Mouse (Mus musculus) adrenal gland, adult (tissue): ENCODE results near the gene Ifne.
"Not testable (repeated sequence)": the region's sequence is repeated elsewhere in the genome, so short reads cannot be mapped to it uniquely, and the experiment has no call there.

Source experiments
- DNase-seq, 2 experiments: peaks; one replicate each; pipeline ENCODE4 v3.0.0; 2022 to 2023; ENCODE audit warnings: low spot score in 1 of 2; ENCODE audit not compliant: inconsistent age in 2 of 2

The Ifne gene

DNA sequence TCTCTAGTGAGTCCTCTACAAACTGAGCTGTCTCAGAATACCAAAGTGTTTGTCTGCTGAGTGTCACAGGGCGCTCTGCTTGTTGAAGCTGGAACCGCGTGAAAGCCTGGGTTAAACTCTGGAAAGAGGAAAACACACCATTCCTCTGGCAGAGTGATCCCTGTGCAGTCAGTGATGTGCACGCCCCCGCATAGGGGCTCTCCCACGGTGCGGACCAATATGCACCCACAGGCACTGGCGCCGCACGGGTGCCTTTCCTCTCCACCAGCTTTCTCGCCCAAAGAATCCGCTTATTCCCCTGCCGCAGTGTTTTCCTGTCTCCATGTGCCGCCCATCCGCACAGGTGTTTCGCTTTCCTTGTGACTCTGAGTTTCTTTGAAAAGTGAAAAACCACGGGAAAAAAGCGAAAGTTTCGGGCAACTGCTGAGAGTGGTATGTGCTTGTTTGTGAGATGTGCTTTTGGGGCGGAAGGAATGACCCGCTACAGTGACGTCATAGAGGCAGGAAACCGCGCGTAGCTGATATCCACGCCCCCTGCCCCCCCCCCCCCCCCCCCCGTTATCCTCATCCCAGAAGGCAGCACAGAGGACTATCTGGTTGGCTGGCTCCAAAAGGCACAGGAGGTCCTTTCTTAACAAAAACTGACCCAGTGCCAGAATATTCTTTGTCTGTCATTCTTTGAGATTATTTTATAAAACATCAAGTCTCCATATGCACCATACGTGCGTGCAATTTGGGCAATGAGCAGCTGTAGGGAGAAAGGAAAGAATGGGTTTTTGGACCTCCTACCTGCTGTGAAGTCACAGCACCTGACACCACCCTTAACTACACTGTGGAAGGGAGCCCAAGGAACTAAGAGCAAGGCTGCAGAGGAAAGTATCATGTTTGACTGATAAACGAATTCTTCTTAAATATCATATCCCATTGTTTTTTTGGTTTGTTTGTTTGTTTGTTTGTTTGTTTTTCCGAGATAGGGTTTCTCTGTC is 11.8 kb downstream of the Ifne start:
- peak; percentile 26 to 77 for DNase-seq

DNA sequence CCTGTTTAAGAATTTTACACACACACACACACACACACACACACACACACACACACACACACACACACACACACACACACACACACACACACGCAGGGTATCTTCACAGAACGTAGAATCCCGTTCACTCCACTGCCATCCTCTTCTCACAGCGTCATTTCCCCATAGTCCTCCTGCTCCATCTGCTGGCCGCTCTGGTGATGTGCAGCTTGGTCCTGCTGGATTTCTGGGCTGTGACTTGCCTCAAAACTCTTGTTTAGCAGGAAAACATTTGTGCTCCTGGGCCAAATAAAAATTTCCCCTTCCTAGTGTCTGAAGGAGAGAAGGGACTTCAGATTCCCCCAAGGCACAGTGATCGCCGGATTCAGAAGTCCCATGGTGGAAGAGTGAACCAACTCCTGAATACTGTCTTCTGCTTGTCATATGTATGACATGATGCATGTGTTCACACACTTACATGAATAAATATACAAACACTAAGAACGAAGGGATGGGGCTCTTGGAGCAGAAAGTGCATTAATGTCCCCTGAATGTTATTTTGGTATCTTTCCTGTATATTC is 12.6 kb downstream of the Ifne start:
- DNase-seq = peak; percentile 74 to 92

DNA sequence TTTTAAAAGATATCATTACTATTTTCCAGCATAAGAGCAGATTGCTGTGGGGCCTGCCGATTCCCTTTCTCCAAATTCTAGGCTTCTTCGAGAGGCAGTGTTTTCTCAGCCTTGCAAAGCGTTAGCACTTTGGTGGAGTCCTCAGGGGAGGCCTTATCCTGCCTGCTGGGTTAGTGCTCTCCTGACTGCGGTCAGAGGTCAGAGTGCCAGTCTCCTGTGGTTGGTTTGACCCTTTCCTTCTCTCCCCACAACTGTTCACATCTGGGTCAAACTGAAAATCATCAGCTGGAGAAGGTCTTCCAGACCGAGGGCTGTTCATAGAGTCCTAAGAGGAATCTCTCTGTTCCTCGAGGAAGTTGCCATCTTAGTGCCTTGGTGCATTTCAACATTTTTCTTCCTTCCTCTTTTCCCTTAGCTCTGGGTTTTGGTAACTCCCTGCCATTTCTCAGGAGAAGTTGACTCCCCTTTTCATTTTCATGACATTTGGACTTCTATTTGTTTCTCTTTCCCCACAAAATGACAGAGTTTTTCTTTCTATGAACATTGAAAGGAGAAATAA is 14.9 kb downstream of the Ifne start:
- no peak for DNase-seq

DNA sequence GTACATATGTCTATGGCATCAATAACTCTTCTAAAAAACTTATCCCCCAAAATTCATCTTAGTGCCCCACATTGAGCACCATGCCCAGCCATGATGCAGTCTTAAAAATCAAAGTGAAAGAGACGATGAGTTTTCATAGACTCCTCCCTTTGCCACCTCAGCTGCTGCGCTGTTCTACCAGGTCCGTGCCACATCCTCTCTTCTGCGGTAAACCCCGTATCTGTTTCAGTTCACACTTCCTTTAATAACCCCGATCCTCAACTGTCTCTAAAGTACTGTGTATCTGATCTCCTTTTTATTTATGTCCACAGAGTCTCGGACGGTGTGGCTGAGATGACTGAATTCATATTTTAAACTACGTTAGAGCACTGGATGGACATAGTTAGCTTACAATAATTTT is 15.4 kb downstream of the Ifne start:
- no peak for DNase-seq

DNA sequence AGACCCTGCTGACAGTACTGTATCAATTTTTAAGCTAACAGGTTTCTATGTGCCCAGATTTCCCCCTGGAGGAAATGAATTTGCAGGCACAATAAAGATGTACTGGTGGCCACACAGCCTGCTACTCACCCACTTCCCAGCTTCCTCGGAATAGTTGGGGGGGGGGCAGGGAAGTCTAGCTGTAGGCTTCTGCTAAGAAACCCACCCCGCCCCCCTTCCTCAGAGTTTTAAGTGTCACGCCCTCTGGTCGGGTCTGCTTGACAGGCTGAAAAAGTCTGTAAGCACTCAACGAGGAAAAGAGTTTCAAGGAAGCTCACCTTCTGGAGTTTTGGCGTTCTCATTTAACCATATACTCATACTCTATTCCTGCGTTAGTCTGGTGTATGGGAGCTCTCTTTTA is 16.7 kb downstream of the Ifne start:
- DNase-seq = no peak

DNA sequence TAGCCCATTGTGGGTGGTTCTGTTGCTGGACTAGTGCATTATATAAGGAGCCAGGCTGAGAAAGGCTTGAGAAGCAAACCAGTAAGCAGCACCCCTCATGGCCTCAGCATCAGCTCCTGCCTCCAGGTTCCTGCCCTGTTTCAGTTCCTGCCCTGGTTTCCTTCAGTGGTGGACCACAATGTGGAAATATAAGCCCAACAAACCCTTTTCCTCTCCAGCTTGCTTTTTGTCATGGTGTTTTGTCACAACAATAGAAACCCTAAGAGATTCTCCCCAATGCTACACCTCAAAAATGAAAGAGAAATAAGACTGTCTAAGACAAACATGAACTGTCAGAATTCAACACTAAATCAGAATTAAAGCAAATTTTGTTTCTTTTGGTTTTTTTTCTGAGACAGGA is 20.8 kb downstream of the Ifne start:
- no peak for DNase-seq

DNA sequence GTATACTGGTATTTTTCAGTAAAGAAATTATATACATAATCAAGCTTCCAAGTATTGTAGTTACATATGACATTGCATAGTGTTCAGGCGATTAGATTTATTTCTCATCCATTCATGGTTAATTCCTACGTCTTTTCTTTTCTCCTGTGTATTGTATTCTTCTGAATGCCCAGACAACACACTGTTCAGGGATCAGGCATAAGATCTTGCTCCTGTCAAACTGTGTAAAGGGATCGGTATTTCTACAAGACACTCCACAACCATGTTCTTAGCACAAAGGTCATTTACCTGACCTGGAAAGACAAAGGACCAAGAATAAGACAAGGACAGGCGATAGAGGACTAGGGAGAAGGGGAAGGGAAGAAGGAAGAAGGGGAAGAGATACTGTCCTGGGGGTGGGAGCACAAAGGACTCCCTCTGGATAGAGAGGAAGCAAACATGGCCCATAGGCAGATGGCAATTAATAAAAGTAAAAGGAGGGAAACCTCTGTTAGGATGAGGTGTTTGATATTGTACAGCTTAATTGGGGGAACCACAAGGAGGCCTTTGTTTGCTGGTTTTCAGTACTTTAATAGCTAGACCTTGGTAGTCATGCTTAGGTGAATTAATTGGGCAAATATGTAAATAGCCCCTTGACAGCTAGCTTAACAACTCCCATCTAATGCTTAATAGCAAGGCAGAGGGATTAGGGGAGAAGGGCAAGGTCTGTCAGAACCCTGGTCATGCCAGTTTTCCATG is 28.8 kb downstream of the Ifne start:
- no peak for DNase-seq

DNA sequence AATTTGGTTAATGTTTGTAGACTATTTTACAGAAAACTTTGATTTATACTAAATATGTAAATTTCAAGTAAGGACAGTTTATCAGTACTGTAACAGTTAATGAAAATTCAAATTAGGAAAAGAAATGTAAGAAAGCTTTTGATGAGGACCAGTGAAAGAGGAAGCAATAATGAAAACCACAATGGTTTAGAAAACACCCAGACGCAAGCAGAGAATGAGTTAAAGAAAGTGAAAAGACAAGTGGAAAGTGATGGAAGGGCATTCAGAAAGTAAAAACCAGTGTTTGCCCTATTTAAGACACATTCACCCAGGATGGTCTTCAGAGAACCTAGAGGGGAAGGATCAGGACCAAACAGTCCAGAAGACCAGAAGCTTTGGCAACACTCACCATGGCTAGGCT is 30.3 kb downstream of the Ifne start, which contains the start of gene Ifna1:
TSS of gene Ifna1 (plus strand) at position 390 of the 400 bp plus-strand sequence.
- no peak for DNase-seq

DNA sequence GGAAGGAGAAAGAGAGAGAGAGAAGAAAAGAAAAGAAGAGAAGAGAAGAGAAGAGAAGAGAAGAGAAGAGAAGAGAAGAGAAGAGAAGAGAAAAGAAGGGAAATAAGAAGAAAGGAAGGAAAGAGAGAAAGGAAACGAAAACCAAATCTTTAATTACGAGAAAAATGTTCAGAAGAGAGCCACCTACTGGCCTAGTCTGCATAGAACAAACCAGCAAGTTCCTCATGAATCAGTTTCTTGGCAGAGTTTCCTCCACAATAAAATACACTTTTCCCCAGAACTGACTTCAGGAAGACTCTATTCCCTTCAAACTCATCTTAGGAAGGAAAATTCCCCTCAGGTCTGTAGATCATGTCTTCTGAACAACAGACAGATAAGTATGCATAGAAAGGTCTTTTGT is 34.7 kb downstream of the Ifne start:
- DNase-seq = no peak

DNA sequence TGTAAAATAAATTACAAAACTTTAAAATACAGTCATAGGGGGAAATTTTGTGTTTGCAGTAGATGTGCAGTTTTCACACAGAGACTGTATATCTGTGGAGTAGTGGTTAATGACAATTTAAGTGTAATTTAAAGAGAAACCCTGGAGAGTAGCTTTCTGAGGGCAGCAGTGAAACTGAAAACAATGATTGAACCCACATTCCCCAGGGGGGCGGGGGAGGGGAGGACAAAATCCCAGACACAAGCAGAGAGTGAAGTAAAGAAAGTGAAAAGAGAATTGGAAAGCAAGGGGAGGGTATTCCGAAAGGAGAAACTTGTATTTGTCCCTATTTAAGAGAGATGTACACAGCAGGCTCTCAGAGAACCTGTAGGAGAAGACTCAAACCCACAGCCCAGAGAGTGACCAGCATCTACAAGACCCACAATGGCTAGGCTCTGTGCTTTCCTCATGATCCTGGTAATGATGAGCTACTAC is 38.5 kb downstream of the Ifne start, which contains the start of gene Ifna4:
TSS of gene Ifna4 (plus strand) at position 424 of the 474 bp plus-strand sequence.
- DNase-seq = no peak

DNA sequence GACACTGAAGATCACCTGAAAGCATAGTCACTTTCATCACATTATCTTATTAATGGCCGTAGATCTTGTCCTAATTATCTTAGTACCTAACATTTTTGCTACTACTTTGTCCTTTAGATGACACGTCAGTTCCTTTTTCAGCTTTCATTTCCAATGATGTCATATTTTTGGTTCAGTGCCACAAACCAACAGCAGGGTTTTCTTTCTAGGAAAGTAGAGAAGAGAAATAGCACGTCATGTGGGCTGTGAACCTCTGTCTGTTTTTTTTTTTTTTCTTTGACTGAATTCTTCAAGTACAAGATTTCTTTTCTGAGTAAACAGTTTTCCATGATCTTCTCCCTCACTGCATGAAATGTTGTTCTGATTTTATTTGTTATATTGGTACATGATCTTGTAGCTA is 39.9 kb downstream of the Ifne start:
- no peak for DNase-seq

DNA sequence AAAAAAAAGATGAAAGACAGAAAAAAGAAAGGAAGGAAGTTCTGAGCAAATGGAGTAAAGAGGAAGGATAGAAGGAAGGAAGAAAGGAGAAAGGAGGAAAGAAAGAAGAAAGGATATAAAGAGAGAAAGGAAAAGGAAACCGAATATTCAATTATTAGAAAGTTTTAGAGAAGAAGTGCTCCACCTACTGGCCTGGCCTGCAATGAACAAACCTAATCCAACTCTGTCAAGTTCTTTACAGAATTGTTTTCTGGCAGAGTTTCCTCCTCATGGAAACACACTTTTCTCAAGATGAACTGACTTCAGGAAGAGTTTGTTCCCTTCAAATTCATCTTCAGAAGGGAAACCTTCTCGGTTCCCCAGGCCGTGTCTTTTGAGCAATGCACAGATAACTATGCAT is 41.2 kb downstream of the Ifne start:
- peak in 1 of 2 experiments; percentile 35 for DNase-seq

DNA sequence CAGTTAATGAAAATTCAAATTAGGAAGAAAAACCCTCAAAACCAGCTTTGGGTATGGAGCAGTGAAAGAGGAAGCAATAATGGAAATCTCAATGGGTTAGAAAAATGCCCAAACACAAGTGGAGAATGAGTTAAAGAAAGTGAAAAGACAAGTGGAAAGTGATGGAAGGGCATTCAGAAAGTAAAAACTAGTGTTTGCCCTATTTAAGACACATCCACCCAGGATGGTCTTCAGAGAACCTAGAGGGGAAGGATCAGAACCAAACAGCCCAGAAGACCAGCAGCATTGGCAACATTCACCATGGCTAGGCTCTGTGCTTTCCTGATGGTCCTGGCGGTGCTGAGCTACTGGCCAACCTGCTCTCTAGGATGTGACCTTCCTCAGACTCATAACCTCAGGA is 44.8 kb downstream of the Ifne start, which contains the start of gene Ifna5:
TSS of gene Ifna5 (plus strand) at position 301 of the 400 bp plus-strand sequence.
- not testable (repeated sequence) for DNase-seq

DNA sequence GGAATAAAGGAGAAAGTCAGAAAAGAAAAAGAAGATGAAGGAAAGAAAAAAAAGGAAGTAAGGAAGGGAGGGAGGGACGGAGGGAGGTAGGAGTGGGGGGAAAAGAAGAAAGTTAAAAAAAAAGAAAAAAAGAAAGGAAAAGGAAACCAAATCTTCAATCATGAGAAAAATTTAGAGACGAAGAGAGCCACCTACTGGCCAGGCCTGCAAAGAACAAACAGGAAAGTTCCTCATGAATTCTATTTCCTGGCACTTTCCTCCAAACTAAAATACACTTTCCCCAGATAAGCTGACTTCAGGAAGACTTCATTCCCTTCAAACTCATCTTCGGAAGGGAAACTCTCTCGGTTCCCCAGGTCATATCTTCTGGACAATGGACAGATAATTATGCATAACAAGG is 49.5 kb downstream of the Ifne start:
- DNase-seq = peak in 1 of 2 experiments; percentile 41
